Mouse (Mus musculus): ENCODE data around the gene Man2c1. TPM values are rescaled to one million over a fixed set of nuclear protein-coding genes. Genes with fewer than 3 reads are reported as not detected.

Man2c1 gene
- polyA plus RNA-seq, 1 experiment from 2014 or later, result 24.4 TPM

DNA sequence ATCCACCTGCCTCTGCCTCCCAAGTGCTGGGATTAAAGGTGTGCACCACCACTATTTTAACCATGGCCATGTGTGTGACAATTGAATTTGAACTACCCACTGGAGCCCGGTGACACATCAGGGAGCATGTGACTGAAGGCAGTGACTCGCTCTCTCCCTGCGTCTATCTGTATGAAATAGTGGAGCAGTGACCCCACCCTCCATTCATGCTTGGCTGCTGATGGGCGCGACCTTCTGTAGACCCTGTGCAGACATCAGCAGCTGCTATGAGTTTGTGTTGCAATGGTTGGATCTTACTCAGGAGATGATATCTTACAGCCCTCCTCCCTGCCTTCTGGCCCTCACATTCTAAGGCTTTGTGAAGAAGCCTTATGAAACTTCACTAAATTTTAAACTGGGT is 37.9 kb downstream of the Man2c1 start:
- Histone ChIP-seq H3K27ac (ENCODE audit: low read depth, low read length) (no peak overlapping the region), H3K4me1 (ENCODE audit: control insufficient read depth, insufficient read depth, low read length) (no peaks in the 10 kb centered on the region), H3K9ac (ENCODE audit: low read length) (no peak overlapping the region), H3K9me3 (replicated peaks; ENCODE audit: control insufficient read depth, low read length) (no peaks in the 10 kb centered on the region), H3K36me3 (ENCODE audit: control insufficient read depth, insufficient read depth, low read length) (no peaks in the 10 kb centered on the region), H3K4me2 (ENCODE audit: low read length) (no peak overlapping the region), H3K27me3 (replicated peaks; ENCODE audit: control insufficient read depth, insufficient read depth, low read length) (no peaks in the 10 kb centered on the region), H3K4me3 (ENCODE audit: low read depth, low read length) (no peak overlapping the region)
- DNase-seq (ENCODE audit: low spot score) (no peak), ATAC-seq (no peak)
- 83% methylated on average over 5 of the region's 5 CpGs for WGBS

Other genes with a start within 250 kb of the Man2c1 start
- gene Snx33, start 202.3 kb upstream of the Man2c1 start, polyA plus RNA-seq (2014; fragmentation: Nextera tagmentation; extraction: Ambion mirVana), result 1.7 and 1.9 TPM in 2 replicates
- 91.1 and 100 TPM in 2 replicates for gene Imp3, start 193.2 kb upstream of the Man2c1 start, polyA plus RNA-seq (2014; fragmentation: Nextera tagmentation; extraction: Ambion mirVana)
- 27.4 and 29.1 TPM in 2 replicates for gene Snupn, start 179.8 kb upstream of the Man2c1 start, polyA plus RNA-seq (2014; fragmentation: Nextera tagmentation; extraction: Ambion mirVana)
- gene Ptpn9, start 135.8 kb upstream of the Man2c1 start, polyA plus RNA-seq (2014; fragmentation: Nextera tagmentation; extraction: Ambion mirVana), result 27.3 and 28.2 TPM in 2 replicates
- 28.5 and 34.2 TPM in 2 replicates for gene Sin3a, start 58.6 kb upstream of the Man2c1 start, polyA plus RNA-seq (2014; fragmentation: Nextera tagmentation; extraction: Ambion mirVana)
- gene Neil1, start 17.6 kb downstream of the Man2c1 start, polyA plus RNA-seq (2014; fragmentation: Nextera tagmentation; extraction: Ambion mirVana), result 5.5 and 7.0 TPM in 2 replicates
- gene Commd4, start 27.6 kb downstream of the Man2c1 start, polyA plus RNA-seq (2014; fragmentation: Nextera tagmentation; extraction: Ambion mirVana), result 164 and 191 TPM in 2 replicates
- not detected in 2 replicates for gene Trcg1, start 105.9 kb downstream of the Man2c1 start, polyA plus RNA-seq (2014; fragmentation: Nextera tagmentation; extraction: Ambion mirVana)
- 3.9 and 5.2 TPM in 2 replicates for gene 1700017B05Rik, start 131.9 kb downstream of the Man2c1 start, polyA plus RNA-seq (2014; fragmentation: Nextera tagmentation; extraction: Ambion mirVana)

All from forebrain, embryonic 14.5 days (tissue).